Mouse (Mus musculus) C2C12 (cell line): ENCODE results near the gene Olfr1161. TPM values are rescaled to one million over a fixed set of nuclear protein-coding genes. Genes with fewer than 3 reads are reported as not detected.
"Not testable (repeated sequence)": the region's sequence is repeated elsewhere in the genome, so short reads cannot be mapped to it uniquely, and the experiment has no call there.

Source experiments
- H3K27me3 ChIP-seq: one replicate; pipeline ENCODE4 v1.6.1; 2011; ENCODE audit not compliant: control insufficient read depth, insufficient read depth, insufficient read length
- H3K36me3 ChIP-seq: one replicate; pipeline ENCODE4 v1.6.1; 2011; ENCODE audit not compliant: control insufficient read depth, insufficient read depth
- H3K4me3 ChIP-seq: one replicate; pipeline ENCODE4 v1.5.1; 2011; ENCODE audit warnings: mild to moderate bottlenecking, control low read depth; ENCODE audit not compliant: poor library complexity, insufficient read depth, severe bottlenecking
- H3K79me2 ChIP-seq: one replicate; pipeline ENCODE4 v1.6.1; 2011; ENCODE audit not compliant: control insufficient read depth, insufficient read depth
- H3K79me3 ChIP-seq: one replicate; pipeline ENCODE4 v1.6.1; 2011; ENCODE audit warnings: low read depth, control low read depth
- H3ac ChIP-seq: one replicate; pipeline ENCODE3; 2011; ENCODE audit warnings: low read depth; ENCODE audit not compliant: control insufficient read depth, insufficient read length
- CEBPB ChIP-seq: IDR thresholded peaks from one replicate; pipeline ENCODE4 v1.6.1; 2011; ENCODE audit warnings: low read depth, mild to moderate bottlenecking, control low read depth, moderate library complexity
- CTCF ChIP-seq: IDR thresholded peaks from one replicate; pipeline ENCODE4 v1.5.1; 2011; ENCODE audit not compliant: control insufficient read depth, insufficient read depth, insufficient read length
- FOSL1 ChIP-seq: IDR thresholded peaks from one replicate; pipeline ENCODE4 v1.8.0; 2011; ENCODE audit warnings: mild to moderate bottlenecking, low read length; ENCODE audit not compliant: poor library complexity, insufficient read depth, severe bottlenecking
- MAX ChIP-seq: IDR thresholded peaks from one replicate; pipeline ENCODE4 v1.6.1; 2011; ENCODE audit warnings: mild to moderate bottlenecking, control low read depth
- MYOD1 ChIP-seq: IDR thresholded peaks from one replicate; pipeline ENCODE4 v1.6.1; 2011; ENCODE audit warnings: low read depth; ENCODE audit not compliant: control insufficient read depth, insufficient read length
- MYOG ChIP-seq: IDR thresholded peaks from one replicate; pipeline ENCODE4 v1.6.1; 2011; ENCODE audit not compliant: control insufficient read depth, insufficient read length; ENCODE audit errors: extremely low read depth
- USF1 ChIP-seq: IDR thresholded peaks from one replicate; pipeline ENCODE4 v1.6.1; 2011; ENCODE audit warnings: low read depth, mild to moderate bottlenecking, control low read depth, moderate library complexity
- long read RNA-seq, 2 experiments: library from polyadenylated mRNA; unstranded; transcript quantifications; one replicate each; pipeline ENCODE4 v2.0.0; 2019 to 2020
- polyA plus RNA-seq: library from polyadenylated mRNA; unstranded; fragments of >200 nt; fragmentation: generic; extraction: Trizol; gene quantifications from one replicate; pipeline ENCODE4 v1.2.1, GENCODE M21; 2012; ENCODE audit warnings: missing spikeins

Olfr1161 gene
- not detected for polyA plus RNA-seq
- long read RNA-seq, experiment 1: 0 reads
- long read RNA-seq, experiment 2: 0 reads

- H3K79me2 ChIP-seq, H3K27me3 ChIP-seq, H3K79me3 ChIP-seq, H3K4me3 ChIP-seq, H3K36me3 ChIP-seq, H3ac ChIP-seq: not testable (repeated sequence)
Measured at GRCm38 (mm10) chr2:88022474-88022873, at the start of gene Olfr1161. Gene Olfr1161 (plus strand): TSS chr2:88022774.

- Histone ChIP-seq H3ac (no peak within 1 kb of the TSS), H3K79me3 (no peaks in the 10 kb centered on the region), H3K4me3 (no peak within 1 kb of the TSS), H3K36me3 (no peaks in the 10 kb centered on the region), H3K27me3 (no peaks in the 10 kb centered on the region), H3K79me2 (no peaks in the 10 kb centered on the region)
- TF ChIP-seq FOSL1 (no peak), MAX (no peak), USF1 (no peak), MYOD1 (no peak), MYOG (no peak), CEBPB (no peak), CTCF (no peak)
Measured at GRCm38 (mm10) chr2:87974563-87974962, 48.0 kb upstream of the Olfr1161 start, which contains the start of gene Olfr74. Gene Olfr74 (minus strand): TSS chr2:87974663.

- H3K27me3 ChIP-seq: no peaks in the 10 kb centered on the region
- H3K79me3 ChIP-seq: no peaks in the 10 kb centered on the region
- TF ChIP-seq CEBPB: no peak
- TF ChIP-seq MAX: no peak
- no peak for TF ChIP-seq CTCF
- no peak for TF ChIP-seq MYOG
- no peak for TF ChIP-seq USF1
- TF ChIP-seq FOSL1: no peak
- no peak for TF ChIP-seq MYOD1
- H3K36me3 ChIP-seq: no peaks in the 10 kb centered on the region
- no peaks in the 10 kb centered on the region for H3K79me2 ChIP-seq
- no peak within 1 kb of the TSS for H3ac ChIP-seq
- H3K4me3 ChIP-seq: no peak within 1 kb of the TSS
Measured at GRCm38 (mm10) chr2:87989813-87990212, 32.8 kb upstream of the Olfr1161 start, which contains the start of gene Olfr1158. Gene Olfr1158 (plus strand): TSS chr2:87990113.

- no peaks in the 10 kb centered on the region for H3K27me3 ChIP-seq
- no peak for TF ChIP-seq USF1
- no peak for TF ChIP-seq CEBPB
- no peak for TF ChIP-seq MAX
- TF ChIP-seq CTCF: no peak
- TF ChIP-seq FOSL1: no peak
- H3K79me3 ChIP-seq: no peaks in the 10 kb centered on the region
- no peaks in the 10 kb centered on the region for H3K36me3 ChIP-seq
- no peak within 1 kb of the TSS for H3ac ChIP-seq
- H3K79me2 ChIP-seq: no peaks in the 10 kb centered on the region
- no peak within 1 kb of the TSS for H3K4me3 ChIP-seq
Measured at GRCm38 (mm10) chr2:88007515-88008318, 14.9 kb upstream of the Olfr1161 start, which contains the start of gene Olfr1160. Gene Olfr1160 (minus strand): TSS chr2:88008268.

GRCm38 (mm10) chr2:88037599-88037998 lies 15.0 kb downstream of the Olfr1161 start, which contains the start of gene Olfr73:
Gene Olfr73 (minus strand): TSS chr2:88037699.
- H3ac ChIP-seq: no peak within 1 kb of the TSS
- H3K79me2 ChIP-seq: no peaks in the 10 kb centered on the region
- H3K36me3 ChIP-seq: no peaks in the 10 kb centered on the region
- no peaks in the 10 kb centered on the region for H3K27me3 ChIP-seq
- H3K79me3 ChIP-seq: no peaks in the 10 kb centered on the region
- no peak within 1 kb of the TSS for H3K4me3 ChIP-seq
- TF ChIP-seq CEBPB: no peak
- TF ChIP-seq CTCF: no peak
- TF ChIP-seq MYOD1: no peak
- no peak for TF ChIP-seq MAX
- TF ChIP-seq MYOG: no peak
- no peak for TF ChIP-seq FOSL1
- no peak for TF ChIP-seq USF1

- H3ac ChIP-seq: no peak within 1 kb of the TSS
- H3K79me3 ChIP-seq: no peaks in the 10 kb centered on the region
- H3K4me3 ChIP-seq: no peak within 1 kb of the TSS
- no peaks in the 10 kb centered on the region for H3K79me2 ChIP-seq
- no peaks in the 10 kb centered on the region for H3K27me3 ChIP-seq
- no peaks in the 10 kb centered on the region for H3K36me3 ChIP-seq
- TF ChIP-seq USF1 (no peak), MYOD1 (no peak), FOSL1 (no peak), MAX (no peak), CTCF (no peak), MYOG (no peak), CEBPB (no peak)
Measured at GRCm38 (mm10) chr2:88051029-88051428, 28.5 kb downstream of the Olfr1161 start, which contains the start of gene Olfr1162. Gene Olfr1162 (minus strand): TSS chr2:88051129.
